Mouse (Mus musculus) kidney, adult 8-10 months (tissue): ENCODE data around the gene Adgrv1.

Experiments
- DNase-seq, 2 experiments: peaks; one replicate each; pipeline ENCODE4 v3.0.0; 2022

The Adgrv1 gene

DNA sequence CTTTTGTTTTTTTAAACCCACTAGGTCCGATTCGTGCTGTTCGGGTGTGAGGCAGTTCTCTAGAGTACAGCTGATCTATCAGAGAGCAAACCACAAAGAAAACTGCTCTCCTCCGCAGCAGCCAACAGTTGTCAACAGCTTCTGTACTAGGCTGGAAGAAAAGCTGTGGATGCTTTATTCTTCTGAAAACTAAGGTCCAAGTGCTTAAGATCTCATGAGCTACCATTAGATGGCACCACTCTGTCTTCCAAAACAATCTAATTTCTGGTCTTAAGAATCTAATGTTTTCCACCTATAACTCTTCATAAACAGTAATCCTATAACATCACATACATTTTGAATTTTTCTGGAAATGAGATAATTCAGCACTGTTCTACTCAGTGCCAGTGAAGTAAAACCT is 22.6 kb downstream of the Adgrv1 start:
- no peak for DNase-seq

DNA sequence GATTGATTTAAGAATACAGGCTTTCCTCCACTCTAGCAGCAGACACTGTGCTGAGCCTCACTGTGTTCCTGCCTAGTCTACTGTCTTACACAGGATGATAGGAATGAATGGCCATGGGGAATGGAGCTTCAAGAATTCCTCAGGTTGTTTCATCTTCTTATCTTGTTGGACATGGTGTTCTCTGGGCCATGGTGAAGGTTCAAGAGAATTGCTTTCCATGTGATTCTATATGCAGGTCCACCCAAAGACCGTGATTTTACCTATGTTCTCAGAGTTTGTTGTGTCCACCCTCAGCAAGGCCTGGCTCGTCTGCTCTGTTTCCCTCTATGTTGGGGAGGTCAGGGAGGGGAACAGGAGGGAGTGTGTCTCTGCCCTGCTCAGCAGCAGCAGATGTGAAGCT is 26.0 kb downstream of the Adgrv1 start:
- DNase-seq: no peak

- no peak for DNase-seq
Observed at GRCm38 (mm10) chr13:81596910-81597607, 35.9 kb downstream of the Adgrv1 start.

GRCm38 (mm10) chr13:81578692-81579091 is 54.3 kb downstream of the Adgrv1 start:
- DNase-seq: no peak

- DNase-seq: peak; percentile 21 to 35
Observed at GRCm38 (mm10) chr13:81570241-81570821, 62.6 kb downstream of the Adgrv1 start.

- DNase-seq: no peak
Observed at GRCm38 (mm10) chr13:81550024-81550423, 82.9 kb downstream of the Adgrv1 start.

DNA sequence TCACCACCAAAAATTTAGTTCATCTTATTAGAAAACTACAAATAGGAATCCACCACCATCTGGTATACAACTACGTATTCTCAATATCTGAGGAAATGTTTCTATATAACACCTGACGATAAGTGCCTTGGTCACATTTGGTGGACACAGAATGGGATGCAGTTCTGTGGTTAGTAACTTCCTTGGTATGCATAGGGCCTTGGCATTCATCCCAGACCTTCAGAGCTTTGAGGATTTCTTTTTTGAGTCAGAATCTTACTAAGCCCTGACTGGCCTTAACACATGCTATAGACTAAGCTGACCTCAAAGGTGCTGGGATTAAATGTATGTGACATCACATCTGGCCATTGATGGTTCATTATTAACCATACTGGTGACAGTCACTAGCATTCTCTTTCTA is 98.0 kb downstream of the Adgrv1 start:
- DNase-seq: no peak

DNA sequence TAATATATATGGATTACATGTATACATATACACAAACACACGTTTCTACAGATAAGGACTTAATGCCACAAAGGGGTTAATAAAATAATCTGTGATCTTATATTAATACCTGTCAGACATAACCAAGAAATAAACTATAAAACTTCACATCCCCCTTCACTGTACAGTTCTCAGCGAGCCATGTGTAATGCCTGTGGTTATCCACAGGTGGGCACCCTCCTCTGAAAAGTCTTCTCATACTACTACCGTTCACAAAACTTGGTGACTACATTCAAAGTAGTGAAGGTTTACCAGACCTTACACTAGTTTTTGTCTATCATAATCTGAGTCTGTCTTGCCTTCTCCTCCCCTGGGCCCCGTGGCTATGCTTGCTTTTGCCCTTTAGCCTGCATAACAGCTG is 106.3 kb downstream of the Adgrv1 start:
- no peak for DNase-seq

DNA sequence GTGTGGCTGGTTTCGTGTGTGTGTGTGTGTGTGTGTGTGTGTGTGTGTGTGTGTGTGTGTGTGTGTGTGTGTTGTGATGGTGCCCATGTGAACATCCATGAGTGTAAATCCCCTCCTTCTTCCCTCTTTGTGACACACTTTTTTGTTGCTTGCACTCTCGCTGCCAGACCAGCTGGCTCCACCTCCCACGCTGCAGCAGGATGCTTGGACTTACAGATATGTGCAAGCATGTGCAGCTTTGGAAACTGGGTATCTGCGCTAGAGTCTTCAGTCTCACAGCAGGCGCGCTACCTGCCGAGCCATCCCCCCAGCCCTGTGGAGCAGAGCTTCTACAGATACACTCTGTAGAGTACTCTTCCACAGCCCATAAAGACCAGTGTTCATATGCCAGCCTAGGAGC is 122.8 kb downstream of the Adgrv1 start:
- no peak for DNase-seq

DNA sequence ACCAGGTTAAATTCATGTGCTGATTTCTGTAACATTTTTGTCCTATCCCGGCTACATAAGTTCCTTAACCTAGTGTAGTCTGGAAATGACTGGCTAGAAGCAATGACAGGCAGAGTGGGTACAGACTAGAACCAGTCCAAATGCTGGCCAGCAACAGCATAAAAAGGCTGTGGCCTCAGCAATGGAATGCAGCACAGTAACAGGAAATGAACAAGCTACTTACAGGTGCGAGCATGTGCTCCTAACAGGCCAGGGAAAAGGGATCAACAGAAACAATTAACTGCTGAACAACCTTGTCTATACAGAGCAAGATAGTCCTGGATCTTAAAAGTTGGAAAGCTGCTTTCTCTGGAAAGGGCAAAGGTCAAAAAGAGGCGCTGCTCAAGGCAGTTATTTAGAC is 135.9 kb downstream of the Adgrv1 start:
- DNase-seq: no peak

DNA sequence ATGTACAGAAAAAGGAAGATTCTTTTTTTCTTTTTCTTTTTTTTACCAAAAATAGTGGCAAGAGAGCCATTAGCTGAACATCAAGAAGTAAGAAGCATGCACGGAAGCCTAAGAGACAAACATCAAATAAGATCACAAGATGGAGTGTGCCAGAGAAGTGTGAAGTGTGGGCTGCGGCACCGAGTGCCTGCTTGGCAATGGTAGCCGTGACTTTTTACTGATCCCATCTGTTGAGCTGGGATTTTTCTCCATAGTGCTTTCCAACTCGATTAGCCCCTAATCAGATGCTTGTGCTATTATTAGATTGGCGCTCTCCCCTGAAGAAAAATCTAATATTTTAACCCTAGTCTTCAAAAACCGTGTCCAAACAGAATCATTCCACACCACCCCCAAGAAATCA is 141.0 kb downstream of the Adgrv1 start:
- DNase-seq: no peak

DNA sequence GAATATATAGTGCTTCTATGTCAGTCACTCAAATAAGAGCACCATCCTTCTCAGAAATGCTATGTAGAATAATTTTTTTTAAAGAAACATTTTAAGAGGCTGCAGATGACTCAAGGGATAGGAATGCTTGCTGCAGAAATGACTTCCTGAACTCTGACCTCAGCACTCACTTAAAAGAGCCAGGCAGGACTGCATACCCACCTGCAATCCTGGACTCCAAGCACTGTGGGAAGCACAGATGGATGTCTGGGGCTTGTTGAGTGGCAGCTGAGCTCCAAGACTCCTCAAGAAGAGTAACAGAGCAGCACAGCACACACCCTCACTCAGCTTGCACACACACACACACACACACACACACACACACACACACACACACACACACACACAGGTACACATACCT is 146.0 kb downstream of the Adgrv1 start:
- DNase-seq: no peak

- no peak for DNase-seq
Observed at GRCm38 (mm10) chr13:81473750-81474149, 159.2 kb downstream of the Adgrv1 start.

DNA sequence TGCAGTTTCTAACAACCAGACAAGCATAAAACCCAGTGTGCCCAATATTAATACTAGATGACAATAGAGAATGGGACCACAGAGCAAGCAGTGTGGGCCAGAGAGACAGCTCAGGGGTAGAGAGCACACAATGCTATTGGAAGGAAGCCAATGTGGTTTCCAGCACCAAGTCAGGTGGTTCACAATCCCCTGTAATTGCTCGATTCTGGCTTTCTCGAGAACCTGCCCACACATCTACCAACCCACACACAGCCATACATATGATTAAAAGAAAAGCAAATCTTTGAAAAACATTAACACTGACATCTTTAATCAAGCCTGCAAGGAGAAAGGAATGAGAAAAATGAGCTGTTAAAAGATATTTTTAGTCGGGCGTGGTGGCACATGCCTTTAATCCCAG is 166.3 kb downstream of the Adgrv1 start:
- DNase-seq: no peak

DNA sequence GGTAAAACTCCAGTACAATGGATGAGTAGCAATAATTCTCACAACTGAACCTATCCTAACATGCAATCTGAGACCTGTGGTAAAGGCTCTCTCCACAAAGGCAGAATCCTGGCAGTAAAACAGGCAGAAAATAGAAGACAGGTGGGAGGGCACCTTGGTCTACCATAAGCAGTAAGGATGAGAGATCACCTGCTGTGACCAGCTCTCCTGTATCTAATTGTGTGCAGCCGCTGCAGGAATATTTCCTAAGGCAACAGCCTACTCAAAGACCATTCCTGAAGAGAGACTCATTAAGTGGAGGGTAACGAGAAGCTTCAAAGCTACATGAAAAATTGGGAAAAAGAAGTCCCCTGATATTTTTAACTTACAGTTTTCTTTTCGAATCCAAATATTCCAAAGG is 167.2 kb downstream of the Adgrv1 start:
- no peak for DNase-seq

DNA sequence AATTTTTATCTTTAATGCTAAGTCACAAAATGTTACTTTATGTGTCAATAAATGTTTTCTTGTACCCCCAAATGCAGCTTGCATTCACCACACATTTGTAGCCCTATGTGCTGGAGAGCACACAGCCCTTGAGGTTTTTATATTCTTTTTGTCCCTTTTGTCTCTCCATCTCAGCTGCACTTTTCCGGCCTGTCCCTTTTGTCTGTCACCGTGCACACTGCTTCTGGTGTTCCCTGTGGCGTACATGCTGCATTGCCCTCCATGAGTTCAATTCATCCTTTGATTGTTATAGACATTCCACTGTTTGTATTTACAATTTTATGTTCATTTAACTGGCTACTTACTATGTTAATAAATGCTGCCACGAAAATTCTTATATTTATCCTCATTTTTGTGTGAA is 183.3 kb downstream of the Adgrv1 start:
- DNase-seq: no peak

DNA sequence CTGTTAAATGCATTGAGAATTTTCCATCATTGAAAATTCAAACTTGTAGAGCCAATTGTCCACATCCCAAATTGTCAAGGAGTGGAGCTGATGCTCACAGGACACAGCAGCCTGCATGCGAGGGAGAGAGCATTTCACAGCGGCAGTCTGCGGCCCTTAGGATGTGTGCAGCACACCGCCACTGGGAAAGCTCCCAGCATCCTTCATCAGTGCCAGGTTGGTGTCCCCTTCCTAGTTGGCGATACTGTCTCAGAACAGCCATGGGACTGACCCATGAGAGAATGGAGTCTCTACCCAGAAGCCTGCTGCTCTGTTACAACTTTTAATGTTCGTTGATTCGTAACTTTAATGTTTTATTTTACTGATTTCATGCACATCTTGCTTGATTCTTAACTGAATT is 183.8 kb downstream of the Adgrv1 start:
- no peak for DNase-seq

GRCm38 (mm10) chr13:81441412-81441811 is 191.5 kb downstream of the Adgrv1 start:
- no peak for DNase-seq

DNA sequence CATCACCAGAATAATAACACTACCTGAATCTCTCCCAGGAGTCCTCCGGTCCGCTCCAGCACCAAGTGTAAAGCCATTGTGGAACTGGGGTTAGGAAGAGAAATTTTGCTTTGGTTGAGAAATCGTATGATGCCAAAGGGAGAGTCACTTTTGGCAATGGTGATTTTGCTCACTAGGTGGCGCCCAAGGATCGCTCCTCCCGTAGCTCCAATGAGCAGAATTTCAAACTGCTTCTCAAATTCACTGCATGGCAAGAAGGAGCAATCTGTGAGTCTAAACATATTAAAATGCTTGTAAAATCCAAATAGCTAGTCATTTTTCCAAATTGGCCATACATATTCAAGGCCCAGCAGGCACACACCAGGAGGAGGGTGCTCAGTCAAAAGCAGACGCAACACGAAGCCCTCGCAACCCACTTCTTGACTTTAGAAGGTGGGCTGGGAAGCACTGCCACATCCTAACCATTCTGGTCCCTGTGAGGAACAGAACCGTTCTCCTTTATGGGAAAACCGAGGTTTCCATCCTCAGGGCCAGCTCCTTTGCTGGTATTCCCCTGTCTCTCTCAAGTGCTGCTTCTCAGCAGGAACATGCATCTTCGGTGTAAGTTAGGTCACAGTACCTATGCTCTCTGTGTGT is 193.4 kb downstream of the Adgrv1 start:
- DNase-seq: peak; percentile 29 to 74

- DNase-seq: no peak
Observed at GRCm38 (mm10) chr13:81437088-81437487, 195.9 kb downstream of the Adgrv1 start.

DNA sequence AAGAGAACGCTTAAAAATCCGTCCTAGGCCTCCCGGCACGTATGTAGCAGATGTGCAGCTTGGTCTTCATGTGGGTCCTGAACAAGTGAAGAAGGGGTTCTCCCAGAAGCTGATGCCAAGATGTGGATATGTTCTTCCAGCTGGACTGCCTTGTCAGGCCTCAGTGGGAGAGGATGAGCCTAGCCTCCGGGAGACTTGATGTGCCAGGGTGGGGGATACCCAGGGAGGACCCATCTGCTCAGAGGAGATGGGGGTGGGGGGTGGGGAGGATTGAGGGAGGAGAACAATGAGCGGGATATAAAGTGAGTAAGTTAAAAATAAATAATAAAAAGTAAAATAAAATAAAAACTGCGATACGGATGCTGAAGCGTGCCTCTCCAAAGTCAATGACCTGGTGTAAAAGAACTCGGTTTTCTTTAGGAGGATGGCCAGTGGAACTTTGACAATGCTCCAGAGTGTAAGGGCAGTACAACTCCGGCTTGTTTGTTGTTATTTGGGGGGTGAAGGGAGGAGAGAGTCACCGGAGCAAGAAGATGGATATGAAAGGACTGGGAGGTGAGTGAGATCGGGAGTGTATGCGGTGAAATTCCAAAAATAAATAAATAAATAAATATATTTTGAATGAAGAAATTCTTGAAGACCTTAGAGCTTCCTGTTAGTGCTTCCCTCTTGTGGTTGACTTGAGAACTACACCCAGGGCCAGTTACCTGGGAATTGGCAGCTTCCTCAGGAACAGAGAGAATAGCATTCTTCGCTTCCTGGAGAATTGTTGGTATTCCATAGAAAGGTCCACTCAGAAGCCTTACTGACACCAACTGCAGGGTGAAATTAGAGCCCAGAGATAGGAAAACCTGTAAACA is 205.8 kb downstream of the Adgrv1 start:
- DNase-seq: peak; percentile 8 to 69

GRCm38 (mm10) chr13:81425111-81425510 is 207.8 kb downstream of the Adgrv1 start:
- no peak for DNase-seq

- DNase-seq: no peak
Observed at GRCm38 (mm10) chr13:81424002-81424401, 209.0 kb downstream of the Adgrv1 start.
